Mouse (Mus musculus): ENCODE data around the gene Gkn2.

The Gkn2 gene

DNA sequence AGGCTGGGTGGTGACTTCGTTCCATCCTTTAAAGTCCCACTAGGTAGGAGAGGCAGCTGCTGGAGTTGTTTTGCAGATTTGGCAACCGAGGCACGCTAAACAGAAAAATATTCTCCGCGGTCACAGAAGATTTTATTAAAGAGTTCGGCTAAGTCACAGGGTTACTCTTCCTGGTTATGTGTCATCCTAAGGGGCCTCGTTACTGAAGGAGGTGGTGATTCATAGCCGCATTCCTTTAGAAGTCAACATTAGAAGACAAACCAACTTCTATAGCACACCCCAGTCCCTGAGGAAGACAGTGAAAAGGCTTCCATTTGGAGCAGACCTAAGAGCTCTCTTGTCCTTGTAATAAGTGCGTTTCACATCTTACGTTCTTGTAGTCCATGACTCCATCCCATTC lies 13.5 kb downstream of the Gkn2 start:
- TF ChIP-seq GATA4 (IDR thresholded peaks at IDR 0.05; ENCODE audit: insufficient replicate concordance, low read length) = no peak

DNA sequence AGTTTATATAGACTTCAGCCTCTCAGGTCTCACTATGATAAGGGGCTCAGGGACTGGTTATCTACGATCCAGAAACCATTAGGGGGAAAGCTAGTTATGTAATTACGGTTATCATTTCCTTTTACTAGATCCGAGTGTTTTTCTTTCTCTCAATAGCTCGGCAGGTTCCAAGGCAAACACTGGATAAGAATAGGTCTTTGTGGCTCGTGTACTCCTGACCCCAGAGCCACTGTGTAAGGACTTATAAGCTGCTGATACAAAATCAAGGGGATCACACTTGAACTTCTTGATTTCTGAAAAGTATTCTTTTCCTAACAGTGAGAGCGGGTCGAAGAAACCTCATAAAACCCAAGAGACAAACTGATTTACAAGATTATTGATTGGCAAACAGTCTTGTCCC lies 15.7 kb downstream of the Gkn2 start, which contains the start of gene Gkn3:
Gene Gkn3 (minus strand): TSS at position 59 of the 400 bp plus-strand sequence.
- no peak for TF ChIP-seq GATA4 (IDR thresholded peaks at IDR 0.05; ENCODE audit: insufficient replicate concordance, low read length)

DNA sequence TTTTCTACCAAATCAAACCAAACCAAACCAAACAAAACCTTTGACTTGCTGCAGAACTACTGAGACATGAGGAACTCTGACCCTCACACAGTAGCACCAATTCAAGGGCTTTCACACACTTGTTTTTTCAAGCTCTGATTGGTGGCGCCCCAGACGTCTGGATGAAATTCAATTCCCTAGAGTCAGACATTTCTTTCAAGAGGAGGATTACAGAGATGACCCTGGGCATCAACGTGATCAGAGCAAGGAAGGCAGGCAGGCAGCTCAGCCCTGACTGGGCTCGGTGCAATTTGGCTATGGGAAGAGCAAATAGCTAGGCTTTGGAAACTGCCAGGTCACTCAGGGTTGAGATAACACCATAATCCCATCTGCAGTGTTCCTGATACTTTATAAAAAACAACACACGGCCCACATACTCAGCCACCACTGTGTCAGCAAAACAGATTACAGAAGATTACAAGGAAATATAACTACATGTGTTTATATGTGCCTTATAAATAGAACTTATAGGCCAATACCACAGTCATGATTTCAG lies 16.4 kb downstream of the Gkn2 start:
- TF ChIP-seq GATA4 (IDR thresholded peaks at IDR 0.05; ENCODE audit: insufficient replicate concordance, low read length) = peak; percentile 8; the same call in 1 of the 2 replicates

DNA sequence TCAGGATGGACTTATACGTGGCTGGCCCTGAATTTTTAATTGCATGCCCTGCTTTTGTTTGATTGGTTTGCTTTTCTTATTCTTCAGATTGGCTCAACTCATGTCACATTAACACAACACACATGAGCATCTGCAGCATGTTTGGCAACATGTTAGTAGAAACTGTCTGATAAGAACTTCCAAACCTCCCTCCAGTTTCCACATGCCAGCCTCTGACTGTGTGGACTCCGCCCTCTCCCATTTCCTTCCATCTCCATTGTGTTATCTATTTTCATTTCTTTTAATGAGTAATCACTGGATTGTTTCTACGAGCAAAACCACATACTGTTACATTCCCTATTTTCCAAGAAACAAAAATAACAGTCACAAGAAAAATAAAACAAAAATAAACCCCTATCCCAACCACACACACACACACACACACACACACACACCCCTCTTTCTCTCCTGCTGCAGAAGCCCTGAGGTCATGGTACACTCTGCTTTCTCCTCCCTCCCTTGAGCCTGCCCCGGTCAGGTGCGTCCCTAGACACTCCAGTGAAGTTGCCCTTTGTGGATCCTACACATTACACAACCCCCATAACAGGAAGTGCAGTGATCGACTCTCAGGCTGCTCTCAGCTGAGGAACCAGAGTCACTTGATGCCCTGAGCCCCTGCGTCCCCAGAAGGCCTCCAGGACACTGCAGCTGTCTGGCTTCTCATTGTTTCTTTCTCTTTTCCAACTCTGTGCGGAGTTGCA lies 20.5 kb downstream of the Gkn2 start:
- TF ChIP-seq GATA4 (IDR thresholded peaks at IDR 0.05; ENCODE audit: insufficient replicate concordance, low read length) = no peak

DNA sequence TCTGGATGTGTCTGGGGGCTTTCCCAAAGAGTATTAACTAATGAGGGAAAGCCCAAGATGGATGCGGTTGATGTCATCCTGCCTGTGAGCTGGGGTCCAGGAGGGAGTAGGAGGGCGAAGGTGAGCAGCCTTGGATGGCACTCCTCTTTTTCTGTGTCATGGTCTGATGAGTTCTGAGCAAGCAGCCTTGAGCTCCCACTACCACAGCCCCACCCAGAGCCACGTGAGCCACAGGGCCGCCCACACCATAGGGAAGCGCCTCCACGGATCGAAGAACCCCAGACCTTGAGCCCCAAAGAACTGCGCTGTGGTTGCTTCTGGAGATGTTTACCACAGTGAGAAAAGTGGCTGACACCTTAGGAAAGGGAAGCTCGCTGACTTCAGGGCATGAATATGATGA lies 21.6 kb downstream of the Gkn2 start:
- no peak for TF ChIP-seq GATA4 (IDR thresholded peaks at IDR 0.05; ENCODE audit: insufficient replicate concordance, low read length)

DNA sequence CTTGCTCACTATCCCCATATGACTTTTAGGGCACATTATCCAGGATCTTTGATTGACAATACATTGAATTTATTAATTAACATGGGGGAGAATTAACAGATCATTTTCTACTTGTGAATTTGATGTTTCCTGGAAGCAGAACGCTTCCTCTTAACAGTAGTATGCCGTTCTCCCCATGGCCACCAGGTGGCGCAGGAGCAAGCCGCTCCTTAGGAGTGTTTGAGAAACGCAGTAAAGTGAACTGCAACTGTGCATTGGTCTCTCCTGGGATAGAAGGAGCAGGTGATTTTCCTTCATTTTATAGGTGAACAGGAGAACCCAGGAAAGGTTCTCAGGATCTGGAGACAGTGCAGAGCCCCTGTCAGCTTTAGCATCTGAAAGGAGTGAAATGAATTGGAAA lies 26.0 kb downstream of the Gkn2 start:
- no peak for TF ChIP-seq GATA4 (IDR thresholded peaks at IDR 0.05; ENCODE audit: insufficient replicate concordance, low read length)

DNA sequence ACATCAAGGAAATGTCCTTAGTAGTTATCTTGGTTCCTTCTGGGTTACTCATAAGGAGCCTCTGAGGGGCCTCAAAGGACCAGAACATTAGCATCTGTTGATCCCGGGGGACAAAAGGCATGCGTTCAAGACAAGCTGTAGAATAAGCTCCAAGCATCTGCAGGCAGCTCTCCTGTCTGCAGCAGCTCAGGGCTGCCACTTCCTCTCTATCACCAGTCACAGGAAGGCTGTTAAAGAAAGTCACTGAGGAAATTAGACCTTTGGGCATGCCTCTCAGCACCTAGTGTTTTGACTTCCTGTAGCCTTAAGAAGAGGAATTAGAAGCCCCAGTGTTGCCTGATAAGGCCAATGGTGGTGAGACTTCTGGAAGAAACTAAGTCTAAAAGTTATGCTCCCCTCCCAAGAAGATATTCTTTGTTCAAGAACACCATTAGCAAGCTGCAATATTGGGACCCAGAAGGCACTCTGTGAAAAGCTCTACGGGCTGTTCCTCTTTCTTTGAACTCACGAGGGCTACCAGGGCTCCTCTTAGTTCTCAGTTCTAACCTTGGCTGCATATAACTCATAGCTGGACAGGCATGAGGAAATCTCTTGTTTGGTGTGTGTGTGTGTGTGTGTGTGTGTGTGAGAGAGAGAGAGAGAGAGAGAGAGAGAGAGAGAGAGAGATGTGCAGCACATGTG lies 26.9 kb downstream of the Gkn2 start:
- no peak for TF ChIP-seq GATA4 (IDR thresholded peaks at IDR 0.05; ENCODE audit: insufficient replicate concordance, low read length)

DNA sequence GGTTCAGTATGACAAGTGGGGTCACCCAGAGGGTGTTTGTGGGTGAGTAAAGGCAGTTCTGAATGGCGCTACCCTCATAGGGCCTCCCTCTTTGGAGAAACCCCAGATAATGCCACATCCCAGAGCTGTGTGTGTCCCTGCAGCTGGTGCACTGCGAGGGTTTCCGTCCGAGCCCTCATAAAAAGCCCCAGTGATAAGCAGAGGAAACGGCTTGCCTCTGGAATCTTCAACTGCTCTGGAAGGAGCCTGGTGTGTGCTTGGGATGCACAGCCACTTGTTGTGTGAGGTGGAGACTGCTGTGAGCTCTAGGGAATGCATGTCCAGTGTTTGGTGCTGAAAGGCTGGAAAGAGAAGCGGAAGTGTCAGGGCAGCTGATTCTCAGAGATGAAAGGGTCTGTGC lies 28.3 kb downstream of the Gkn2 start:
- peak; percentile 81; the same call in 1 of the 2 replicates for TF ChIP-seq GATA4 (IDR thresholded peaks at IDR 0.05; ENCODE audit: insufficient replicate concordance, low read length)

DNA sequence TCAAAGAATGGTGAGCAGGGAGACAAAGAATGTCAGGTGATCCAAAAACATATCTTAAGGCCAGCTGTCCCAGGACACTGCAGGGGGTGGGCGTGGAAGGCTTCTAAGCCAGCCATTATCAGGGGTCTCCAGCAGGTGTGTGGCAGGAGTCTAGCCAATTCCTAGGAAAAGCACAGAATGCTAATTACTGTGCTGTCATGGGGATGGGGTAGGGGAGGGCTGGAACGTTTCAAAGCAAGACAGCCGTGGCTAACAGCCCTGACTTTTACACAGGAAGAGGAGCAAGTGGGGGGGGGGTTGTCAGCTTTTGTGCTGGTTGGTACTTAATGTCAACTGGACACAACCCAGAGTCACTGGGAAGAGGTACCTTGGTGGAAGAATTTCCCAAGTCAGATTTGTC lies 38.9 kb downstream of the Gkn2 start:
- TF ChIP-seq GATA4 (IDR thresholded peaks at IDR 0.05; ENCODE audit: insufficient replicate concordance, low read length) = no peak

DNA sequence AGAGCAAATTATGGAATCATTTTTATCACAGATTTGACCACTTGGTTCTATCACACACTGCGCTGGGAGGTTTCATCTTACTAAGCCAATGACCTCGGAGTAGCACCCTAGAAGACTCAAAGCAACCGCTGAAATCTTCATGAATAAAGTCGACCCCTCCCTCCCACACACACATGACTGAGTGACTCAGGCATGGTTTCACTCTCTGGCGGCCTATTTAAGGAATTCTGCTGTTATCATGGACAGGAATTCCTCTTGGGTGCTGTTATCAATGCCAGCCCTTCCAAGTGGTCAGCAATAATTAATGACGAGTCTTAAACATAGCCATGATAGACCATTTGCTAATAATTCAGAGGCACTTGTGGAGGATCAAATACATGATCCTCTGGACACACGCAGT lies 49.1 kb downstream of the Gkn2 start:
- peak; percentile 82 for TF ChIP-seq GATA4 (IDR thresholded peaks at IDR 0.05; ENCODE audit: insufficient replicate concordance, low read length)

DNA sequence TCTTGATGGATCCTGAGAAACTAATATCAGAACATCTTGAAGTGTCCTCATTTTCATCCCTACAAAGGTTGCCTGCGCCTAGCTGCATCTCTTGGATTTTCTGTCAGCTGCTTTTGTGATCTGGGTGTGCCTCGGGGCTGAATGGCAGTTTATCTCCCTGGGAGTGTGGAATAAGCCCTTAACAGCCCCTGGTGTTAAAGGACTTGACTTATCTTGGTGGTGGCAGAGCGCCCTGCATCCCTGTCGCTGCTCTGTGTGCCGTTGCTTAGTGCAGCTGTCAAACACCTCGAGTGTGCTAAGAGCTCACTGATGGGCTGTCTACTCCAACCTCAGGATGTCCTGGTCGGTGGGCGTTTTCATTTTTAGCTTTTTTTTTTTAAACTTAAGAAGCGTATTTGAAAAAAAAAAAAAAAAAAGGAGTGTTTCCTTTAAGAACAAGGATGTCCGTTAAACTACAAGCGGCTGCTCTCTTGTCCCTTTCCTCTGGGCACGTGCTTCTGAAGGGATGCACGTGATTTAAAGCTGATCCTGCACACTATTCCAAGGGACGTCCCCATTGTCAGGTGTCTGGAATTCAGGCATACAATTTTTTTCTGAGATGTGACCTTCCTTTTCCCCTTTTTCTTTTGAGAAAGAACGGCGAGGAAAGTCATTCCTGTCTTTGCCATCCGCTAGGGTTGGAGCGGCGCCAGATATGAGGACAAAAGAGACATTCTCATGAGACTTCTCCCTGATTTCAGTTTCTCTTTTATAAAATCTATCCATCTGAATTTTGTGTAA lies 51.1 kb downstream of the Gkn2 start:
- no peak for TF ChIP-seq GATA4 (IDR thresholded peaks at IDR 0.05; ENCODE audit: insufficient replicate concordance, low read length)

DNA sequence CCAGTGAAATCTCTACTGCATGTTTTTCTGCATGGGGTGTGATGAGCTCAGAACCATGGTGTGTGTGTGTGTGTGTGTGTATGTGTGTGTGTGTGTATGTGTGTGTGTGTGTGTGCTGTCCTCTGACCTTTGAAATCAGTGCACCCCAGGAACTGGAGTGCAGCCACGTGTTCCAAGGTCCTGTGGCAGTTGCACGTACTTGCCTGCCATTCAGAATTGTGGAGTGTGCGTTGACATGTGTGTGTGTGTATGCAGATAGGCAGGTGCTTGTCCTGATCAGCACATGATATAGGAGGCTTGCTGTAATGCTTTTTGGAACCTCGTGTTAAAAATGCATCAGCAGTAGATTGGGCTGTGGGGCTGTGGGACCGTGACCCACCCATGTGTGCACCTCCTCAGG lies 53.8 kb downstream of the Gkn2 start:
- no peak for TF ChIP-seq GATA4 (IDR thresholded peaks at IDR 0.05; ENCODE audit: insufficient replicate concordance, low read length)

DNA sequence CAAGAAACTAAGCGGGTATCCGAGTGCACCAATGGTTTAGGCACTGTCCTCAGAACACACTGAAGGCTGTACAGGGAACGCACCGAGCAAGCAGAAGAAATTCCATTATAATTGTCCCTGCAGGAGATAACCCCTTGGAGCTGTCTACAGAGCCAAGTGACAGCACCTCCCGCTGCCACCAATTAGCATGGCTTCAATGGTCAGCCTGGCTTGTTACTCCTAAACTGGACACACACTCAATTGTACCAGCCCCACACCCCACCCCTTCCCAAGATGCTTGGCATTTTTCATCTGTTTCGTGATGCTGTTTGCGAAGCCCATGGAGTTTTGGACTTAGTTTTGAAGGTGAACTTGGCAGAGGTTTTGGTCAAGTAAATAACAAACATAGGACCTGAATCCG lies 54.5 kb downstream of the Gkn2 start:
- TF ChIP-seq GATA4 (IDR thresholded peaks at IDR 0.05; ENCODE audit: insufficient replicate concordance, low read length) = no peak

DNA sequence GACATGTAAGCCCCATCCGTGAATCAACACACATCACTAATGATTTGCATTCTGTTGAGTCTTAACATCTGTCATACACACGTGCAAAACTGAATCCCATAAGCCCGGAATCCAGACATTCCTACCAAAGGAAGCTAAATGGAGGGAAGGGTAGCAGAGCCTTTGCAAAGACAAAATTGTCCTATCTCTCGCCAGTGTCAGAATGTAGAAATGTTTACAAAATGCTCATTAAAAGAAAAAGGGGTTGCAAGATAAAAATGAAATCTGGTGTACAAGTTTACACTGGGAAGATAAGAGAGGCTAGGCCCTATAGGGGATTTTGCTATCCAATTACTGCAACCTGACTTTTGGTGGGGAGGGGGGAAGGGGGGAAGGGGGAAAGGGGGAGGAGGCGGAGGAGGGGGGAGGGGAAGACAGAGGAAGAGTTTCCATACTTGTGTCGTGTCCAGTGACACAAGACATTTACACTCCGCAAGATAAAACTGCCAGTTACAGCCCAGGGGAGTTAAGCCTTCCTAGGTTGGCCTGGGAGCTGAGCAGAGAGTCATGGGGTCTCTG lies 55.4 kb downstream of the Gkn2 start, which contains the start of gene Bmp10:
Gene Bmp10 (plus strand): TSS at position 508 of the 558 bp plus-strand sequence.
- TF ChIP-seq GATA4 (IDR thresholded peaks at IDR 0.05; ENCODE audit: insufficient replicate concordance, low read length) = peak; percentile 85

All from liver, adult (tissue).